Mouse (Mus musculus) CH12.LX (cell line): ENCODE data around the gene Ccer2. TPM values are rescaled to one million over a fixed set of nuclear protein-coding genes. Genes with fewer than 3 reads are reported as not detected.

Experiments used
- DNase-seq: peaks from one replicate; pipeline ENCODE4 v3.0.0-alpha.2; 2013; ENCODE audit errors: extremely low read depth
- H3K27ac ChIP-seq: 2 replicates; pipeline ENCODE4 v1.5.1; 2012; ENCODE audit warnings: low read depth, mild to moderate bottlenecking, control low read depth, moderate library complexity; ENCODE audit not compliant: insufficient read depth
- H3K27me3 ChIP-seq: replicated peaks from 2 replicates; pipeline ENCODE3; 2012; ENCODE audit warnings: inconsistent platforms
- H3K36me3 ChIP-seq, 2 experiments: replicated peaks in 1 of 2; 2 replicates each; pipeline versions ENCODE3 to v1.6.1; 2012; ENCODE audit warnings: inconsistent platforms in 1 of 2, low read length in 1 of 2, mild to moderate bottlenecking in 1 of 2, mixed read lengths in 1 of 2, moderate library complexity in 1 of 2; ENCODE audit not compliant: control insufficient read depth in 1 of 2, insufficient read depth in 1 of 2
- H3K4me1 ChIP-seq, 2 experiments: 2 replicates each; pipeline ENCODE4 v1.6.1; 2012; ENCODE audit warnings: inconsistent platforms in 1 of 2, moderate library complexity in 1 of 2; ENCODE audit not compliant: insufficient read depth in 2 of 2, control insufficient read depth in 1 of 2
- H3K4me2 ChIP-seq: 2 replicates; pipeline ENCODE4 v1.6.1; 2012; ENCODE audit warnings: low read depth, mild to moderate bottlenecking, control low read depth; ENCODE audit not compliant: poor library complexity, insufficient read depth, severe bottlenecking
- H3K4me3 ChIP-seq, 3 experiments: fragments of 150-350 bp in 1 of 3; sonication (generic) in 1 of 3; replicated peaks in 1 of 3; 2 replicates each; pipeline versions ENCODE3 to v1.5.1; 2011 to 2012; ENCODE audit warnings: low read depth in 2 of 3, low read length in 2 of 3, mild to moderate bottlenecking in 2 of 3, moderate library complexity in 2 of 3, control low read depth in 1 of 3, improper control_type of control experiment in 1 of 3, inconsistent platforms in 1 of 3, mixed read lengths in 1 of 3; ENCODE audit not compliant: poor library complexity in 1 of 3
- H3K79me2 ChIP-seq: replicated peaks from 2 replicates; pipeline ENCODE4 v1.6.1; 2012; ENCODE audit warnings: mild to moderate bottlenecking, moderate library complexity; ENCODE audit not compliant: control insufficient read depth, poor library complexity, insufficient read depth, severe bottlenecking; ENCODE audit errors: extremely low read depth
- H3K9ac ChIP-seq: 2 replicates; pipeline ENCODE4 v1.6.1; 2012; ENCODE audit warnings: low read depth, mild to moderate bottlenecking, control low read depth, moderate library complexity; ENCODE audit not compliant: insufficient read depth
- H3K9me3 ChIP-seq: replicated peaks from 2 replicates; pipeline ENCODE3; 2012; ENCODE audit warnings: low read length, inconsistent platforms, mixed read lengths
- BHLHE40 ChIP-seq: IDR thresholded peaks from 2 replicates; pipeline ENCODE4 v1.6.1; 2011; ENCODE audit warnings: mild to moderate bottlenecking, low read depth, low read length, improper control_type of control experiment
- CHD1 ChIP-seq: IDR thresholded peaks from 2 replicates; pipeline ENCODE4 v1.6.1; 2012; ENCODE audit warnings: low read depth, low read length, improper control_type of control experiment, inconsistent platforms
- CHD2 ChIP-seq: IDR thresholded peaks from 2 replicates; pipeline ENCODE4 v1.6.1; 2011; ENCODE audit warnings: low read length, improper control_type of control experiment
- CTCF ChIP-seq, 2 experiments: IDR thresholded peaks in 1 of 2; conservative IDR thresholded peaks in 1 of 2; 2 replicates each; pipeline ENCODE4 v1.5.1; 2011 to 2012; ENCODE audit warnings: low read depth in 2 of 2, low read length in 2 of 2, improper control_type of control experiment in 1 of 2, inconsistent platforms in 1 of 2, mild to moderate bottlenecking in 1 of 2, moderate library complexity in 1 of 2
- E2F4 ChIP-seq: IDR thresholded peaks from 2 replicates; pipeline ENCODE4 v1.6.1; 2011; ENCODE audit warnings: low read depth, low read length, improper control_type of control experiment; ENCODE audit not compliant: insufficient replicate concordance
- ELF1 ChIP-seq: IDR thresholded peaks from 2 replicates; pipeline ENCODE4 v1.6.1; 2014; ENCODE audit warnings: low read depth, mild to moderate bottlenecking, inconsistent platforms, low read length, improper control_type of control experiment
- EP300 ChIP-seq: IDR thresholded peaks from 2 replicates; pipeline ENCODE4 v1.6.1; 2011; ENCODE audit warnings: low read length, improper control_type of control experiment
- ETS1 ChIP-seq: conservative IDR thresholded peaks from 2 replicates; pipeline ENCODE4 v1.6.1; 2012; ENCODE audit warnings: low read depth, mild to moderate bottlenecking, inconsistent platforms, low read length, improper control_type of control experiment, moderate library complexity
- HCFC1 ChIP-seq: IDR thresholded peaks from 2 replicates; pipeline ENCODE4 v1.6.1; 2012; ENCODE audit warnings: low read depth, mild to moderate bottlenecking, inconsistent platforms, low read length, improper control_type of control experiment
- IRF4 ChIP-seq: IDR thresholded peaks from 2 replicates; pipeline ENCODE4 v1.6.1; 2014; ENCODE audit warnings: low read depth, mild to moderate bottlenecking, inconsistent platforms, low read length, improper control_type of control experiment
- JUN ChIP-seq: IDR thresholded peaks from 2 replicates; pipeline ENCODE4 v1.6.1; 2011; ENCODE audit warnings: low read depth, mild to moderate bottlenecking, low read length, improper control_type of control experiment, moderate library complexity; ENCODE audit not compliant: insufficient read depth
- JUND ChIP-seq: conservative IDR thresholded peaks from 2 replicates; pipeline ENCODE4 v1.6.1; 2011; ENCODE audit warnings: low read depth, low read length, improper control_type of control experiment
- KAT2A ChIP-seq: IDR thresholded peaks from 2 replicates; pipeline ENCODE4 v1.6.1; 2012; ENCODE audit warnings: low read length, improper control_type of control experiment, inconsistent platforms; ENCODE audit not compliant: insufficient replicate concordance
- MAFK ChIP-seq: IDR thresholded peaks from 2 replicates; pipeline ENCODE4 v1.6.1; 2011; ENCODE audit warnings: low read length, improper control_type of control experiment; ENCODE audit not compliant: insufficient replicate concordance
- MAX ChIP-seq: IDR thresholded peaks from 2 replicates; pipeline ENCODE4 v1.6.1; 2011; ENCODE audit warnings: low read length, improper control_type of control experiment
- MAZ ChIP-seq: IDR thresholded peaks from 2 replicates; pipeline ENCODE4 v1.6.1; 2012; ENCODE audit warnings: low read depth, mild to moderate bottlenecking, inconsistent platforms, low read length, improper control_type of control experiment, moderate library complexity
- MEF2A ChIP-seq: IDR thresholded peaks from 2 replicates; pipeline ENCODE4 v1.6.1; 2014; ENCODE audit warnings: low read depth, mild to moderate bottlenecking, inconsistent platforms, low read length, improper control_type of control experiment, borderline replicate concordance
- MXI1 ChIP-seq: IDR thresholded peaks from 2 replicates; pipeline ENCODE4 v1.6.1; 2011; ENCODE audit warnings: mild to moderate bottlenecking, low read depth, low read length, improper control_type of control experiment
- MYC ChIP-seq: IDR thresholded peaks from 2 replicates; pipeline ENCODE4 v1.6.1; 2011; ENCODE audit warnings: low read depth, mild to moderate bottlenecking, improper control_type of control experiment, low read length
- NELFE ChIP-seq: IDR thresholded peaks from 2 replicates; pipeline ENCODE4 v1.6.1; 2011; ENCODE audit warnings: low read depth, low read length, improper control_type of control experiment
- PAX5 ChIP-seq: IDR thresholded peaks from 2 replicates; pipeline ENCODE4 v1.6.1; 2012; ENCODE audit warnings: low read length, inconsistent platforms, mixed read lengths
- RAD21 ChIP-seq: IDR thresholded peaks from 2 replicates; pipeline ENCODE4 v1.6.1; 2011; ENCODE audit warnings: low read depth, mild to moderate bottlenecking, low read length, improper control_type of control experiment, moderate library complexity
- RCOR1 ChIP-seq: conservative IDR thresholded peaks from 2 replicates; pipeline ENCODE4 v1.6.1; 2012; ENCODE audit warnings: low read depth, mild to moderate bottlenecking, inconsistent platforms, low read length, improper control_type of control experiment
- SIN3A ChIP-seq: IDR thresholded peaks from 2 replicates; pipeline ENCODE4 v1.6.1; 2012; ENCODE audit warnings: low read length, improper control_type of control experiment, inconsistent platforms
- TBP ChIP-seq: conservative IDR thresholded peaks from 2 replicates; pipeline ENCODE4 v1.6.1; 2011; ENCODE audit warnings: low read depth, low read length, improper control_type of control experiment
- TCF12 ChIP-seq: IDR thresholded peaks from 2 replicates; pipeline ENCODE4 v1.6.1; 2014; ENCODE audit warnings: low read depth, mild to moderate bottlenecking, inconsistent platforms, low read length, improper control_type of control experiment
- USF2 ChIP-seq: conservative IDR thresholded peaks from 2 replicates; pipeline ENCODE4 v1.6.1; 2011; ENCODE audit warnings: low read depth, low read length, improper control_type of control experiment
- ZC3H11A ChIP-seq: IDR thresholded peaks from 2 replicates; pipeline ENCODE4 v1.6.1; 2012; ENCODE audit warnings: low read depth, mild to moderate bottlenecking, inconsistent platforms, low read length, improper control_type of control experiment
- ZKSCAN1 ChIP-seq: IDR thresholded peaks from 2 replicates; pipeline ENCODE4 v1.6.1; 2012; ENCODE audit warnings: low read depth, inconsistent platforms, low read length, improper control_type of control experiment, borderline replicate concordance
- ZNF384 ChIP-seq: IDR thresholded peaks from 2 replicates; pipeline ENCODE4 v1.6.1; 2012; ENCODE audit warnings: low read depth, low read length, improper control_type of control experiment, inconsistent platforms
- dilution Hi-C: fragments of 300-500 bp; cut with MboI; formaldehyde crosslinking; loops from 2 replicates; pipeline ENCODE4 v1.14.3; 2020; ENCODE audit warnings: low sequenced_read_pairs; ENCODE audit not compliant: extremely low pct_unique_long_range_greater_than_20kb, extremely low pct_ligation_motif_present
- in situ Hi-C: fragments of 300-500 bp; cut with MboI; formaldehyde crosslinking; loops from 3 replicates; pipeline ENCODE4 v1.14.3; 2019; ENCODE audit warnings: low sequenced_read_pairs, low pct_ligation_motif_present, low pct_unique_long_range_greater_than_20kb, mixed read lengths
- polyA plus RNA-seq: library from polyadenylated mRNA; unstranded; fragments of >175 nt; gene quantifications from 2 replicates; pipeline ENCODE4 v1.2.1, GENCODE M21; 2012; ENCODE audit warnings: low read depth; ENCODE audit not compliant: insufficient read length
- total RNA-seq, 2 experiments: library from RNA; depleted of rRNA; stranded (reverse); fragments of 300-350 nt in 1 of 2; fragments of >200 nt in 1 of 2; gene quantifications; 2 replicates each; pipeline ENCODE4 v1.2.3; 2012 to 2014

Ccer2 gene
- total and polyA plus RNA-seq, 3 experiments = 0.17 TPM; not detected in 2

- TF ChIP-seq CTCF (conservative IDR thresholded peaks at IDR 0.05 in 1 of 2, IDR thresholded peaks at IDR 0.05 in 1 of 2; ENCODE audit: low read depth in 2 of 2, low read length in 2 of 2) = peak; percentile 58 to 92; a peak in 3 of 4 replicates
- peak; percentile 46; the same call in 1 of the 2 replicates for TF ChIP-seq MAZ
- peak; percentile 67; the same call in 1 of the 2 replicates for TF ChIP-seq ZC3H11A
- TF ChIP-seq EP300 = no peak
- TF ChIP-seq E2F4 = no peak
- TF ChIP-seq CHD1 = no peak
- TF ChIP-seq MAFK = no peak; the same call in 1 of the 2 replicates
- no peak; the same call in 1 of the 2 replicates for TF ChIP-seq ETS1
- TF ChIP-seq ELF1 = peak; percentile 69; the same call in 1 of the 2 replicates
- no peak for TF ChIP-seq USF2
- TF ChIP-seq KAT2A = no peak
- TF ChIP-seq MXI1 = peak; percentile 45; the same call in 1 of the 2 replicates
- TF ChIP-seq NELFE = no peak; the same call in 1 of the 2 replicates
- no peak for TF ChIP-seq CHD2
- TF ChIP-seq RCOR1 = no peak
Observed at GRCm38 (mm10) chr7:28780067-28780658, 24.2 kb downstream of the Ccer2 start (continued).

- Histone ChIP-seq H3K9ac (peak overlapping the region; percentile 64), H3K4me3 (peak overlapping the region in 2 of 3 experiments; percentile 27 to 31), H3K79me2 (no peaks in the 10 kb centered on the region), H3K27ac (peak overlapping the region; percentile 99), H3K4me1 (peaks cover 37 to 71% of the 10 kb centered on the region in 2 experiments), H3K36me3 (peaks cover 37 to 71% of the 10 kb centered on the region in 2 experiments), H3K4me2 (peak overlapping the region; percentile 56), H3K27me3 (no peaks in the 10 kb centered on the region), H3K9me3 (no peaks in the 10 kb centered on the region)
- in situ Hi-C loops (loop anchor here (25.0 kb wide), 1 partner anchor 256 kb away; no protein-coding TSS in a partner anchor), dilution Hi-C loops (no loop called here)
- TF ChIP-seq HCFC1 (peak; percentile 11; the same call in 1 of the 2 replicates), RCOR1 (peak; percentile 96), SIN3A (peak; percentile 52; the same call in 1 of the 2 replicates), USF2 (no peak), TCF12 (peak; percentile 94), IRF4 (peak; percentile 99), PAX5 (no peak), MAFK (peak; percentile 99), CHD1 (peak; percentile 80; the same call in 1 of the 2 replicates), JUND (peak; percentile 72), E2F4 (no peak), ZKSCAN1 (no peak), TBP (no peak), MYC (peak; percentile 9; the same call in 1 of the 2 replicates), MAX (peak; percentile 10; the same call in 1 of the 2 replicates), RAD21 (no peak; the same call in 1 of the 2 replicates), ZNF384 (peak; percentile 93), JUN (peak; percentile 80; the same call in 1 of the 2 replicates), MAZ (peak; percentile 76), CHD2 (peak; percentile 92), ETS1 (peak; percentile 97), MEF2A (peak; percentile 93), EP300 (peak; percentile 99), BHLHE40 (peak; percentile 78)
- peak; percentile 82 for DNase-seq
Observed at GRCm38 (mm10) chr7:28780857-28781256, 24.9 kb downstream of the Ccer2 start.
